Mouse (Mus musculus): ENCODE measurements at regions not wholly inside any gene's neighbourhood (a gene's known extent, or its start where the extent isn't known, plus 50 kb on each side); places are given as distances from the start of the nearest gene placed in this dataset.

GRCm38 (mm10) chr14:31934771-31935170 is 94.0 kb upstream of the Galnt15 start:
- Histone ChIP-seq H3K9me3 (ENCODE audit: control insufficient read depth, low read length) (no peaks in the 10 kb centered on the region), H3K4me2 (ENCODE audit: low read length) (peak overlapping the region; percentile 61), H3K4me3 (ENCODE audit: low read depth, low read length) (no peak overlapping the region), H3K36me3 (ENCODE audit: control insufficient read depth, insufficient read depth, low read length) (no peaks in the 10 kb centered on the region), H3K9ac (ENCODE audit: low read length) (no peak overlapping the region), H3K27ac (ENCODE audit: low read depth) (peak overlapping the region; percentile 29; the same call in 1 of the 2 replicates), H3K4me1 (replicated peaks; ENCODE audit: control insufficient read depth, insufficient read depth, low read length) (peaks cover 20% of the 10 kb centered on the region), H3K27me3 (replicated peaks; ENCODE audit: control insufficient read depth, insufficient read depth, low read length) (no peaks in the 10 kb centered on the region)
- ATAC-seq (replicated peaks; ENCODE audit: low FRiP score, low TSS enrichment, low read depth) = no peak
- no peak for DNase-seq (ENCODE audit: low spot score)
- WGBS = 13% methylated on average over 3 of the region's 3 CpGs

- no peaks in the 10 kb centered on the region for H3K9me3 ChIP-seq (ENCODE audit: control insufficient read depth, low read length)
- no peaks in the 10 kb centered on the region for H3K36me3 ChIP-seq (ENCODE audit: control insufficient read depth, insufficient read depth, low read length)
- H3K4me3 ChIP-seq (ENCODE audit: low read depth, low read length) = no peak overlapping the region
- no peaks in the 10 kb centered on the region for H3K27me3 ChIP-seq (replicated peaks; ENCODE audit: control insufficient read depth, insufficient read depth, low read length)
- H3K4me2 ChIP-seq (ENCODE audit: low read length) = no peak overlapping the region
- DNase-seq (ENCODE audit: low spot score) = no peak
- no peak for ATAC-seq (replicated peaks; ENCODE audit: low FRiP score, low TSS enrichment, low read depth)
- peaks cover 20% of the 10 kb centered on the region for H3K4me1 ChIP-seq (replicated peaks; ENCODE audit: control insufficient read depth, insufficient read depth, low read length)
- no peak overlapping the region for H3K27ac ChIP-seq (ENCODE audit: low read depth)
- no peak overlapping the region for H3K9ac ChIP-seq (ENCODE audit: low read length)
- WGBS = 36% methylated on average over 3 of the region's 3 CpGs
Observed at GRCm38 (mm10) chr14:31935411-31935810, 93.4 kb upstream of the Galnt15 start.

GRCm38 (mm10) chr14:31936581-31936980 is 92.2 kb upstream of the Galnt15 start:
- Histone ChIP-seq H3K27ac (ENCODE audit: low read depth) (no peak overlapping the region), H3K4me3 (ENCODE audit: low read depth, low read length) (no peak overlapping the region), H3K36me3 (ENCODE audit: control insufficient read depth, insufficient read depth, low read length) (no peaks in the 10 kb centered on the region), H3K9me3 (ENCODE audit: control insufficient read depth, low read length) (no peaks in the 10 kb centered on the region), H3K9ac (ENCODE audit: low read length) (no peak overlapping the region), H3K4me1 (replicated peaks; ENCODE audit: control insufficient read depth, insufficient read depth, low read length) (peaks cover 16% of the 10 kb centered on the region), H3K27me3 (replicated peaks; ENCODE audit: control insufficient read depth, insufficient read depth, low read length) (no peaks in the 10 kb centered on the region), H3K4me2 (ENCODE audit: low read length) (no peak overlapping the region)
- ATAC-seq (replicated peaks; ENCODE audit: low FRiP score, low TSS enrichment, low read depth) (no peak), DNase-seq (ENCODE audit: low spot score) (no peak)
- 86% methylated on average over 3 of the region's 3 CpGs for WGBS

GRCm38 (mm10) chr14:31940900-31941299 is 87.9 kb upstream of the Galnt15 start:
- no peak for ATAC-seq (replicated peaks; ENCODE audit: low FRiP score, low TSS enrichment, low read depth)
- H3K4me2 ChIP-seq (ENCODE audit: low read length) = no peak overlapping the region
- H3K27me3 ChIP-seq (replicated peaks; ENCODE audit: control insufficient read depth, insufficient read depth, low read length) = no peaks in the 10 kb centered on the region
- H3K4me3 ChIP-seq (ENCODE audit: low read depth, low read length) = no peak overlapping the region
- no peak overlapping the region for H3K27ac ChIP-seq (ENCODE audit: low read depth)
- H3K9ac ChIP-seq (ENCODE audit: low read length) = no peak overlapping the region
- no peak for DNase-seq (ENCODE audit: low spot score)
- H3K9me3 ChIP-seq (ENCODE audit: control insufficient read depth, low read length) = no peaks in the 10 kb centered on the region
- H3K36me3 ChIP-seq (ENCODE audit: control insufficient read depth, insufficient read depth, low read length) = no peaks in the 10 kb centered on the region
- no peaks in the 10 kb centered on the region for H3K4me1 ChIP-seq (replicated peaks; ENCODE audit: control insufficient read depth, insufficient read depth, low read length)
- WGBS = 85% methylated on average over 6 of the region's 6 CpGs

GRCm38 (mm10) chr14:31942266-31942960 is 86.4 kb upstream of the Galnt15 start:
- DNase-seq (ENCODE audit: low spot score) = no peak
- Histone ChIP-seq H3K27me3 (replicated peaks; ENCODE audit: control insufficient read depth, insufficient read depth, low read length) (no peaks in the 10 kb centered on the region), H3K4me3 (ENCODE audit: low read depth, low read length) (no peak overlapping the region), H3K4me2 (ENCODE audit: low read length) (no peak overlapping the region), H3K4me1 (replicated peaks; ENCODE audit: control insufficient read depth, insufficient read depth, low read length) (no peaks in the 10 kb centered on the region), H3K9me3 (ENCODE audit: control insufficient read depth, low read length) (no peaks in the 10 kb centered on the region), H3K36me3 (ENCODE audit: control insufficient read depth, insufficient read depth, low read length) (no peaks in the 10 kb centered on the region), H3K27ac (ENCODE audit: low read depth) (no peak overlapping the region), H3K9ac (ENCODE audit: low read length) (no peak overlapping the region)
- no peak for ATAC-seq (replicated peaks; ENCODE audit: low FRiP score, low TSS enrichment, low read depth)
- 57% methylated on average over 3 of the region's 3 CpGs for WGBS

GRCm38 (mm10) chr14:31944682-31945081 is 84.1 kb upstream of the Galnt15 start:
- DNase-seq (ENCODE audit: low spot score) = no peak
- H3K27ac ChIP-seq (ENCODE audit: low read depth) = no peak overlapping the region
- H3K9ac ChIP-seq (ENCODE audit: low read length) = no peak overlapping the region
- ATAC-seq (replicated peaks; ENCODE audit: low FRiP score, low TSS enrichment, low read depth) = no peak
- H3K4me1 ChIP-seq (replicated peaks; ENCODE audit: control insufficient read depth, insufficient read depth, low read length) = no peaks in the 10 kb centered on the region
- H3K27me3 ChIP-seq (replicated peaks; ENCODE audit: control insufficient read depth, insufficient read depth, low read length) = no peaks in the 10 kb centered on the region
- H3K4me3 ChIP-seq (ENCODE audit: low read depth, low read length) = no peak overlapping the region
- 86% methylated on average over 6 of the region's 6 CpGs for WGBS
- no peaks in the 10 kb centered on the region for H3K36me3 ChIP-seq (ENCODE audit: control insufficient read depth, insufficient read depth, low read length)
- H3K9me3 ChIP-seq (ENCODE audit: control insufficient read depth, low read length) = no peaks in the 10 kb centered on the region
- H3K4me2 ChIP-seq (ENCODE audit: low read length) = no peak overlapping the region

- H3K9me3 ChIP-seq (ENCODE audit: control insufficient read depth, low read length) = no peaks in the 10 kb centered on the region
- H3K36me3 ChIP-seq (ENCODE audit: control insufficient read depth, insufficient read depth, low read length) = no peaks in the 10 kb centered on the region
- no peak overlapping the region for H3K9ac ChIP-seq (ENCODE audit: low read length)
- WGBS = 53% methylated on average over 7 of the region's 7 CpGs
- H3K27ac ChIP-seq (ENCODE audit: low read depth) = no peak overlapping the region
- H3K27me3 ChIP-seq (replicated peaks; ENCODE audit: control insufficient read depth, insufficient read depth, low read length) = no peaks in the 10 kb centered on the region
- ATAC-seq (replicated peaks; ENCODE audit: low FRiP score, low TSS enrichment, low read depth) (no peak), DNase-seq (ENCODE audit: low spot score) (no peak)
- no peaks in the 10 kb centered on the region for H3K4me1 ChIP-seq (replicated peaks; ENCODE audit: control insufficient read depth, insufficient read depth, low read length)
- H3K4me2 ChIP-seq (ENCODE audit: low read length) = no peak overlapping the region
- no peak overlapping the region for H3K4me3 ChIP-seq (ENCODE audit: low read depth, low read length)
Observed at GRCm38 (mm10) chr14:31945125-31945524, 83.7 kb upstream of the Galnt15 start.

- Histone ChIP-seq H3K27me3 (replicated peaks; ENCODE audit: control insufficient read depth, insufficient read depth, low read length) (no peaks in the 10 kb centered on the region), H3K4me3 (ENCODE audit: low read depth, low read length) (no peak overlapping the region), H3K4me1 (replicated peaks; ENCODE audit: control insufficient read depth, insufficient read depth, low read length) (no peaks in the 10 kb centered on the region), H3K4me2 (ENCODE audit: low read length) (no peak overlapping the region), H3K9me3 (ENCODE audit: control insufficient read depth, low read length) (no peaks in the 10 kb centered on the region), H3K27ac (ENCODE audit: low read depth) (no peak overlapping the region), H3K9ac (ENCODE audit: low read length) (no peak overlapping the region), H3K36me3 (ENCODE audit: control insufficient read depth, insufficient read depth, low read length) (no peaks in the 10 kb centered on the region)
- no peak for ATAC-seq (replicated peaks; ENCODE audit: low FRiP score, low TSS enrichment, low read depth)
- no peak for DNase-seq (ENCODE audit: low spot score)
- 62% methylated on average over 1 of the region's 1 CpGs for whole genome bisulfite sequencing
Observed at GRCm38 (mm10) chr14:31946032-31946431, 82.8 kb upstream of the Galnt15 start.

- no peak overlapping the region for H3K4me2 ChIP-seq (ENCODE audit: low read length)
- DNase-seq (ENCODE audit: low spot score) (no peak), ATAC-seq (replicated peaks; ENCODE audit: low FRiP score, low TSS enrichment, low read depth) (no peak)
- no peaks in the 10 kb centered on the region for H3K4me1 ChIP-seq (replicated peaks; ENCODE audit: control insufficient read depth, insufficient read depth, low read length)
- no peak overlapping the region for H3K4me3 ChIP-seq (ENCODE audit: low read depth, low read length)
- no peak overlapping the region for H3K9ac ChIP-seq (ENCODE audit: low read length)
- WGBS = 57% methylated on average over 7 of the region's 7 CpGs
- no peaks in the 10 kb centered on the region for H3K36me3 ChIP-seq (ENCODE audit: control insufficient read depth, insufficient read depth, low read length)
- no peak overlapping the region for H3K27ac ChIP-seq (ENCODE audit: low read depth)
- H3K9me3 ChIP-seq (ENCODE audit: control insufficient read depth, low read length) = no peaks in the 10 kb centered on the region
- no peaks in the 10 kb centered on the region for H3K27me3 ChIP-seq (replicated peaks; ENCODE audit: control insufficient read depth, insufficient read depth, low read length)
Observed at GRCm38 (mm10) chr14:31947246-31947645, 81.5 kb upstream of the Galnt15 start.
